Mouse (Mus musculus) ES-E14 (cell line): ENCODE data around the gene Olfr288.

Source experiments
- MAFK ChIP-seq: IDR thresholded peaks from 2 replicates; pipeline ENCODE4 v1.6.1; 2014; ENCODE audit warnings: mild to moderate bottlenecking, low read depth, low read length, inconsistent platforms; ENCODE audit not compliant: insufficient read depth
- ZC3H11A ChIP-seq: IDR thresholded peaks from 2 replicates; pipeline ENCODE4 v1.6.1; 2012; ENCODE audit warnings: low read depth, mild to moderate bottlenecking, inconsistent platforms, low read length, borderline replicate concordance

- TF ChIP-seq ZC3H11A (no peak), MAFK (no peak)
These were observed 38.1 kb downstream of the Olfr288 start for GRCm38 (mm10) chr15:98157253-98157652.
